Mouse (Mus musculus): Measurements from ENCODE around the gene Cntn5.

DNA sequence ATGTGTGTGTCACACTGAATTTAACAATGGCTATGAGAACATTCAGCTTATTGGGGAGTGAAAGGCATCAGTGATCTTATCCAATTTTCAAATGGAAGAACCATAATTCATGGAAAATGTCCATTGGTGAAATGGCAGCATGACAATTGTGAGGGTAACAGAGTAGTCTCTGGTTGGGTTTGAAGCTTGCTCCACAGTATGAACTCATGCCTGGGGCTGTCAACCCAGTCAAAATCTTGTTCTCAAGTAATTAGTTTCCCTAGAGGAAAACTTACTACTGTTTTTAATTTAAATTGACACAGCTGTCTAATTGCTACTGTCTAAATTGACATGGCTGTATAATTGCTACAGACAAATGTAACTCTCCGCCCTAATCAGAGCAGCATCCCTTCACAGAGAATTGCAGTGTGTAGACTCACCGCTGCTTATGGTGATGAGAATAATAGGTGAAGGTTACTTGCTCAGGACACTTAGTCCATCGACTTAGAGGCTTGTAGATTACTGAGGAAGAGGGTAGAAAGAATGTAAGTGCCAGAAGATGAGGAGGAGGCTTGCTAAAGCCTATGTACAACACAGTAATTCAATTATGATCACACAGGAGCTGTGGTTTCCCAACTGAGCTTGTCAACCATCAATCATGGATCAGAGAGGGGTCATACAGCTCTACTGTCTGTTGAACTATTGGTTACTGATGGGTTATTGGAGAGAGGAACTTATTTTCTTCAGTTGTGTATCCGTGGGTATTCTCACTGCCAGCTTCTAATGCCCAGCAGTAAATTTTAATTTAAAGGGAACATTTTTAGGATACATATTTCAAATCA lies 859.4 kb downstream of the Cntn5 start:
- no peak for TF ChIP-seq POLR2A (IDR thresholded peaks at IDR 0.05; ENCODE audit: insufficient read length, low read depth)
- TF ChIP-seq MYOG (IDR thresholded peaks at IDR 0.05; ENCODE audit: control insufficient read depth in 1 of 3, insufficient read depth in 1 of 3, insufficient read length in 2 of 3, low read depth in 2 of 3): no peak
- TF ChIP-seq TCF12 (IDR thresholded peaks at IDR 0.05; ENCODE audit: insufficient read depth, poor library complexity, severe bottlenecking): no peak
- TF ChIP-seq MAX (IDR thresholded peaks at IDR 0.05; ENCODE audit: low read depth): no peak
- no peak for TF ChIP-seq USF1 (IDR thresholded peaks at IDR 0.05; ENCODE audit: low read depth)
- TF ChIP-seq POLR2AphosphoS2 (IDR thresholded peaks at IDR 0.05; ENCODE audit: insufficient read length, low read depth): no peak
- TF ChIP-seq SRF (IDR thresholded peaks at IDR 0.05; ENCODE audit: control insufficient read depth, insufficient read length, low read depth): no peak

Data from myocyte (in vitro differentiated cells).